Mouse (Mus musculus) thymus, postnatal 0 days (tissue): Measurements from ENCODE around the gene Defb45. TPM values are rescaled to one million over a fixed set of nuclear protein-coding genes. Genes with fewer than 3 reads are reported as not detected.

Source experiments
- DNase-seq: peaks from one replicate; pipeline ENCODE4 v3.0.0-alpha.2; 2015; ENCODE audit warnings: low spot score
- polyA plus RNA-seq: library from polyadenylated mRNA; unstranded; fragments of >200 nt; fragmentation: Nextera tagmentation; extraction: Ambion mirVana; gene quantifications from 2 replicates; pipeline ENCODE4 v1.2.1, GENCODE M21; 2015

Defb45 gene
- polyA plus RNA-seq, result 0.53 TPM in 1 of 2 replicates, not detected in the other

GRCm38 (mm10) chr2:152599299-152599698 is at the start of gene Defb45:
Gene Defb45, minus strand, starts transcription at chr2:152599399.
- DNase-seq, result no peak

- no peak for DNase-seq
Measured at GRCm38 (mm10) chr2:152639406-152640113, 40.4 kb upstream of the Defb45 start.

GRCm38 (mm10) chr2:152638865-152639264 is 39.7 kb upstream of the Defb45 start:
- no peak for DNase-seq

- DNase-seq, result no peak
Measured at GRCm38 (mm10) chr2:152637381-152637780, 38.2 kb upstream of the Defb45 start.

GRCm38 (mm10) chr2:152637006-152637322 is 37.8 kb upstream of the Defb45 start:
- DNase-seq, result no peak

GRCm38 (mm10) chr2:152636246-152637005 is 37.2 kb upstream of the Defb45 start:
- no peak for DNase-seq

GRCm38 (mm10) chr2:152634311-152634710 is 35.1 kb upstream of the Defb45 start:
- DNase-seq, result no peak

- no peak for DNase-seq
Measured at GRCm38 (mm10) chr2:152633334-152633733, 34.1 kb upstream of the Defb45 start.

GRCm38 (mm10) chr2:152629904-152630303 is 30.7 kb upstream of the Defb45 start:
- no peak for DNase-seq

GRCm38 (mm10) chr2:152629239-152629638 is 30.0 kb upstream of the Defb45 start:
- DNase-seq, result no peak

GRCm38 (mm10) chr2:152628066-152628465 is 28.9 kb upstream of the Defb45 start:
- DNase-seq, result no peak

- DNase-seq, result no peak
Measured at GRCm38 (mm10) chr2:152626774-152627591, 27.8 kb upstream of the Defb45 start, which contains the start of gene Rem1. Gene Rem1, plus strand, starts transcription at chr2:152626951.

GRCm38 (mm10) chr2:152625256-152625655 is 26.1 kb upstream of the Defb45 start:
- DNase-seq, result no peak

- DNase-seq, result no peak
Measured at GRCm38 (mm10) chr2:152624566-152624965, 25.4 kb upstream of the Defb45 start.

GRCm38 (mm10) chr2:152622953-152623352 is 23.8 kb upstream of the Defb45 start, which contains the start of gene Defb25:
Gene Defb25, minus strand, starts transcription at chr2:152623053.
- no peak for DNase-seq

GRCm38 (mm10) chr2:152622151-152622550 is 23.0 kb upstream of the Defb45 start:
- no peak for DNase-seq

GRCm38 (mm10) chr2:152620367-152621134 is 21.4 kb upstream of the Defb45 start:
- DNase-seq, result no peak

- DNase-seq, result peak; percentile 41
Measured at GRCm38 (mm10) chr2:152617374-152617773, 18.2 kb upstream of the Defb45 start.

GRCm38 (mm10) chr2:152616470-152616869 is 17.3 kb upstream of the Defb45 start:
- no peak for DNase-seq

GRCm38 (mm10) chr2:152615563-152615962 is 16.4 kb upstream of the Defb45 start:
- DNase-seq, result peak; percentile 76

- DNase-seq, result no peak
Measured at GRCm38 (mm10) chr2:152612193-152612592, 13.0 kb upstream of the Defb45 start.
